13 mouse cellular contexts compared by ENCODE assay signal in the genomic region with DNA sequence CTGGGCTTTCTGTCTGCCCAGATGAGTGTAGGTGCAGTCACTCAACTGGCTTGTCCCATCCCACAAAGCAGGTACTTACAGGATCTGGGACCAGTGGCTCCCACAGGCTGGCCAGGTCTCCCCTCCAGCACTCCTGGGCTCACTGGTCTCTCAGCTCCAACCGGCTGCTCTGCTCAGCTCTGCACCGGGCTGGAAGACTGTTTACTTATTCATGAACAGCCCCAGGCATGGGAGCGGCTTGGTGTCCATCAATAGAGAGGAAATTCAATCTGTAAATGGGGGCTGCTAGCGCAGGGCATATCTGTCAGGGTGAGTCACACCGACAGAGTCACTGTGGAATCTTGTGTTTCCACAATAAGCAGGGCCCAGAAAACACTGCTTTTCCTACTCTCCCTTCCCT. TPM values are rescaled to one million over a fixed set of nuclear protein-coding genes. Genes with fewer than 3 reads are reported as not detected.
DNase-seq lines count a peak whose midpoint lies in the region; ATAC-seq and TF ChIP-seq lines count a peak whose summit lies in the region.
"Had no signal": no experiment of that assay in that cellular context is flagged by ENCODE, and none has a peak within 500 bp of the region (broad histone marks: within the 10 kb centered on the region; RNA-seq: fewer than 3 reads in every experiment).

No protein-coding gene starts in this region.

- no peak for TF ChIP-seq CTCF in liver, postnatal 0 days (IDR thresholded peaks at IDR 0.05; ENCODE audit: low read depth)

- H3K9me3 ChIP-seq in kidney, embryonic 14.5 days (ENCODE audit: control insufficient read depth, low read length), result no peaks in the 10 kb centered on the region
- no peaks in the 10 kb centered on the region for H3K9me3 ChIP-seq in hindbrain, embryonic 12.5 days (replicated peaks)
- no peaks in the 10 kb centered on the region for H3K9me3 ChIP-seq in stomach, embryonic 14.5 days (ENCODE audit: control insufficient read depth, low read depth, low read length)
- no peaks in the 10 kb centered on the region for H3K9me3 ChIP-seq in liver, postnatal 0 days (ENCODE audit: low read length)
- H3K9me3 ChIP-seq: embryonic facial prominence, embryonic 15.5 days; liver, embryonic 13.5 days had no signal

- no peaks in the 10 kb centered on the region for H3K27me3 ChIP-seq in kidney, embryonic 14.5 days (ENCODE audit: control insufficient read depth, insufficient read depth, low read length)
- H3K27me3 ChIP-seq in hindbrain, embryonic 12.5 days, result no peaks in the 10 kb centered on the region
- no peaks in the 10 kb centered on the region for H3K27me3 ChIP-seq in stomach, embryonic 14.5 days (ENCODE audit: control insufficient read depth, insufficient read depth, low read length)
- no peaks in the 10 kb centered on the region for H3K27me3 ChIP-seq in liver, postnatal 0 days (ENCODE audit: insufficient read depth, low read length)
- H3K27me3 ChIP-seq: embryonic facial prominence, embryonic 15.5 days; liver, embryonic 13.5 days; megakaryocyte, embryonic 14.5 days had no signal

- no peak for DNase-seq in kidney, adult 8-10 months
- DNase-seq in ZHBTc4 (ENCODE audit: low read depth, low spot score), result peak; percentile 86
- no peak for DNase-seq in lung, postnatal 10 days
- no peak for DNase-seq in liver, postnatal 0 days
- DNase-seq: gastrocnemius, postnatal 14 days; heart, postnatal 14 days; liver, embryonic 13.5 days; thymus, adult 2 months had no signal

- H3K4me3 ChIP-seq in kidney, embryonic 14.5 days (ENCODE audit: low read length), result no peak overlapping the region
- H3K4me3 ChIP-seq in hindbrain, embryonic 12.5 days, result no peak overlapping the region
- no peak overlapping the region for H3K4me3 ChIP-seq in stomach, embryonic 14.5 days (ENCODE audit: low read depth, low read length)
- H3K4me3 ChIP-seq in liver, postnatal 0 days (ENCODE audit: low read depth, low read length), result no peak overlapping the region
- H3K4me3 ChIP-seq: embryonic facial prominence, embryonic 15.5 days; liver, embryonic 13.5 days; megakaryocyte, embryonic 14.5 days had no signal

- H3K4me2 ChIP-seq in kidney, embryonic 14.5 days (replicated peaks; ENCODE audit: low read depth, low read length), result no peak overlapping the region
- no peak overlapping the region for H3K4me2 ChIP-seq in hindbrain, embryonic 12.5 days (replicated peaks)
- no peak overlapping the region for H3K4me2 ChIP-seq in stomach, embryonic 14.5 days (replicated peaks; ENCODE audit: low read depth, low read length)
- no peak overlapping the region for H3K4me2 ChIP-seq in liver, postnatal 0 days (ENCODE audit: low read depth, low read length)
- H3K4me2 ChIP-seq: embryonic facial prominence, embryonic 15.5 days; liver, embryonic 13.5 days had no signal

- H3K27ac ChIP-seq in kidney, embryonic 14.5 days (ENCODE audit: low read depth, low read length), result no peak overlapping the region
- peak overlapping the region; percentile 48; the same call in 1 of the 2 replicates for H3K27ac ChIP-seq in hindbrain, embryonic 12.5 days
- no peak overlapping the region for H3K27ac ChIP-seq in stomach, embryonic 14.5 days (ENCODE audit: low read length)
- H3K27ac ChIP-seq in liver, postnatal 0 days (ENCODE audit: low read depth), result no peak overlapping the region
- H3K27ac ChIP-seq: embryonic facial prominence, embryonic 15.5 days; liver, embryonic 13.5 days had no signal

- H3K9ac ChIP-seq in kidney, embryonic 14.5 days (ENCODE audit: low read depth, low read length), result no peak overlapping the region
- no peak overlapping the region for H3K9ac ChIP-seq in hindbrain, embryonic 12.5 days
- H3K9ac ChIP-seq in stomach, embryonic 14.5 days (replicated peaks; ENCODE audit: low read depth, low read length), result no peak overlapping the region
- H3K9ac ChIP-seq in liver, postnatal 0 days (replicated peaks), result no peak overlapping the region
- H3K9ac ChIP-seq: embryonic facial prominence, embryonic 15.5 days; liver, embryonic 13.5 days had no signal

- ATAC-seq in kidney, embryonic 14.5 days (ENCODE audit: low FRiP score, low TSS enrichment), result peak; percentile 69; the same call in 1 of the 2 replicates
- ATAC-seq in hindbrain, embryonic 12.5 days (ENCODE audit: low FRiP score), result peak; percentile 52
- ATAC-seq in stomach, embryonic 14.5 days (ENCODE audit: insufficient number of reproducible peaks, insufficient read depth, low FRiP score, low read depth), result peak; percentile 72; the same call in 1 of the 2 replicates
- ATAC-seq in liver, postnatal 0 days, result no peak

- no peaks in the 10 kb centered on the region for H3K4me1 ChIP-seq in kidney, embryonic 14.5 days (ENCODE audit: control insufficient read depth, insufficient read depth, low read length)
- H3K4me1 ChIP-seq in hindbrain, embryonic 12.5 days, result peaks cover 29% of the 10 kb centered on the region
- H3K4me1 ChIP-seq in stomach, embryonic 14.5 days (ENCODE audit: control insufficient read depth, insufficient read depth, low read length), result no peaks in the 10 kb centered on the region
- no peaks in the 10 kb centered on the region for H3K4me1 ChIP-seq in liver, postnatal 0 days (ENCODE audit: insufficient read depth)
- H3K4me1 ChIP-seq: embryonic facial prominence, embryonic 15.5 days; liver, embryonic 13.5 days had no signal

- H3K36me3 ChIP-seq in kidney, embryonic 14.5 days (ENCODE audit: control insufficient read depth, insufficient read depth, low read length), result no peaks in the 10 kb centered on the region
- no peaks in the 10 kb centered on the region for H3K36me3 ChIP-seq in hindbrain, embryonic 12.5 days
- no peaks in the 10 kb centered on the region for H3K36me3 ChIP-seq in stomach, embryonic 14.5 days (ENCODE audit: control insufficient read depth, insufficient read depth, low read length)
- H3K36me3 ChIP-seq in liver, postnatal 0 days (replicated peaks; ENCODE audit: insufficient read depth, low read length), result no peaks in the 10 kb centered on the region
- H3K36me3 ChIP-seq: embryonic facial prominence, embryonic 15.5 days; liver, embryonic 13.5 days had no signal

- TF ChIP-seq EP300 in liver, postnatal 0 days (IDR thresholded peaks at IDR 0.05; ENCODE audit: low read depth), result no peak

- WGBS in kidney, embryonic 14.5 days, result 15% methylated on average over 5 of the region's 5 CpGs
- WGBS in hindbrain, embryonic 12.5 days, result 13% methylated on average over 5 of the region's 5 CpGs
- 8% methylated on average over 5 of the region's 5 CpGs for WGBS in stomach, embryonic 14.5 days
- whole genome bisulfite sequencing in liver, postnatal 0 days (ENCODE audit: insufficient replicate concordance), result 24% methylated on average over 5 of the region's 5 CpGs

RNA-seq across cellular contexts. Expression of gene Rimbp2, which starts 49.2 kb away (rescaled TPM):
- 0.03 and 0.27 TPM in 2 replicates for polyA plus RNA-seq in kidney, embryonic 14.5 days (2014; fragmentation: Nextera tagmentation; extraction: Ambion mirVana)
- 1.9 and 2.2 TPM in 2 replicates for polyA plus RNA-seq in hindbrain, embryonic 12.5 days (2016; fragmentation: Nextera tagmentation; extraction: Ambion mirVana)
- 0.31 and 0.49 TPM in 2 replicates for polyA plus RNA-seq in stomach, embryonic 14.5 days (2014; fragmentation: Nextera tagmentation; extraction: Ambion mirVana)
- not detected in 2 replicates for polyA plus RNA-seq in liver, postnatal 0 days (2015; fragmentation: Nextera tagmentation; extraction: Ambion mirVana)
- polyA plus RNA-seq: liver, embryonic 13.5 days had no signal
